Mouse (Mus musculus): ENCODE data around the gene Serping1. TPM values are rescaled to one million over a fixed set of nuclear protein-coding genes. Genes with fewer than 3 reads are reported as not detected.

The Serping1 gene
- total RNA-seq, 2 experiments from 2014 or later: 27.2 to 30.0 TPM

Small RNAs within 50 kb of the gene (microRNA-seq; reads per million reads assigned to microRNA genes)
- 11,236 to 12,061 reads per million in 2 experiments for gene Mir130a

Other genes with a start within 250 kb of the Serping1 start
- gene Ctnnd1, start 124.7 kb downstream of the Serping1 start, total RNA-seq (2021): 100 to 1,000 TPM; 161 to 162 TPM
- under 1 TPM in 1 of 2 experiments, not detected in 1; 0.11 TPM for gene Btbd18, start 116.4 kb downstream of the Serping1 start, total RNA-seq (2021)
- 100 to 1,000 TPM; 109 to 112 TPM for gene Selenoh, start 104.7 kb downstream of the Serping1 start, total RNA-seq (2021)
- 10 to 100 TPM; 15.3 to 22.6 TPM for gene Gm28635, start 97.4 kb downstream of the Serping1 start, total RNA-seq (2021)
- 10 to 100 TPM; 18.9 to 20.2 TPM for gene Med19, start 97.0 kb downstream of the Serping1 start, total RNA-seq (2021)
- 100 to 1,000 TPM; 105 to 107 TPM for gene Tmx2, start 96.3 kb downstream of the Serping1 start, total RNA-seq (2021)
- 10 to 100 TPM; 73.9 to 74.2 TPM for gene Zdhhc5, start 60.3 kb downstream of the Serping1 start, total RNA-seq (2021)
- gene Clp1, start 48.1 kb downstream of the Serping1 start, total RNA-seq (2021): 1 to 10 TPM; 7.4 to 7.9 TPM
- gene Ypel4, start 41.4 kb downstream of the Serping1 start, total RNA-seq (2021): under 1 TPM; 0.77 to 0.88 TPM
- gene Gm19426, start 31.8 kb downstream of the Serping1 start, total RNA-seq (2021): 1 to 10 TPM; 8.6 to 9.4 TPM
- gene Ube2l6, start 23.4 kb upstream of the Serping1 start, total RNA-seq (2021): 10 to 100 TPM; 23.1 to 51.0 TPM
- gene Smtnl1, start 47.2 kb upstream of the Serping1 start, total RNA-seq (2021): under 1 TPM; 0.14 TPM
- gene Timm10, start 51.6 kb upstream of the Serping1 start, total RNA-seq (2021): 100 to 1,000 TPM; 107 to 126 TPM
- gene Slc43a1, start 63.4 kb upstream of the Serping1 start, total RNA-seq (2021): 1 to 10 TPM; 2.1 to 2.7 TPM
- gene Rtn4rl2, start 111.3 kb upstream of the Serping1 start, total RNA-seq (2021): 1 to 10 TPM; 3.2 to 4.1 TPM
- 10 to 100 TPM; 44.1 to 52.6 TPM for gene Slc43a3, start 161.1 kb upstream of the Serping1 start, total RNA-seq (2021)
- not detected for gene Prg2, start 205.0 kb upstream of the Serping1 start, total RNA-seq (2021)
- not detected for gene Prg3, start 212.8 kb upstream of the Serping1 start, total RNA-seq (2021)